19 mouse cellular contexts compared by ENCODE assay signal in genomic region chr3:149445991-149446564, GRCm38 (mm10).
DNase-seq lines count a peak whose midpoint lies in the region; ATAC-seq and TF ChIP-seq lines count a peak whose summit lies in the region.
"Had no signal": no experiment of that assay in that cellular context is flagged by ENCODE, and none has a peak within 500 bp of the region (broad histone marks: within the 10 kb centered on the region; RNA-seq: fewer than 3 reads in every experiment).

No protein-coding gene starts in this region.

- no peak for TF ChIP-seq CTCF in kidney, postnatal 0 days (IDR thresholded peaks at IDR 0.05; ENCODE audit: low read depth)
- TF ChIP-seq CTCF in liver, postnatal 0 days (IDR thresholded peaks at IDR 0.05; ENCODE audit: low read depth) = no peak

- no peak overlapping the region for H3K4me3 ChIP-seq in kidney, postnatal 0 days (replicated peaks; ENCODE audit: low read depth, low read length)
- H3K4me3 ChIP-seq in liver, postnatal 0 days (ENCODE audit: low read depth, low read length) = no peak overlapping the region
- H3K4me3 ChIP-seq in intestine, embryonic 16.5 days (ENCODE audit: low read length) = no peak overlapping the region
- H3K4me3 ChIP-seq: neural tube, embryonic 12.5 days had no signal

- ATAC-seq in kidney, postnatal 0 days (replicated peaks; ENCODE audit: low FRiP score, low read depth) = no peak
- no peak for ATAC-seq in liver, postnatal 0 days
- ATAC-seq in intestine, embryonic 16.5 days = no peak
- ATAC-seq: activated CD4-positive, CD25-positive, alpha-beta regulatory T cell, adult 4 months had no signal

- H3K27me3 ChIP-seq in kidney, postnatal 0 days (ENCODE audit: insufficient read depth, low read length) = no peaks in the 10 kb centered on the region
- no peaks in the 10 kb centered on the region for H3K27me3 ChIP-seq in liver, postnatal 0 days (ENCODE audit: insufficient read depth, low read length)
- H3K27me3 ChIP-seq in intestine, embryonic 16.5 days (replicated peaks; ENCODE audit: control insufficient read depth, insufficient read depth, low read length) = no peaks in the 10 kb centered on the region
- H3K27me3 ChIP-seq: embryonic facial prominence, embryonic 15.5 days; heart, embryonic 12.5 days; liver, embryonic 15.5 days; neural tube, embryonic 12.5 days had no signal

- H3K27ac ChIP-seq in kidney, postnatal 0 days = no peak overlapping the region
- H3K27ac ChIP-seq in liver, postnatal 0 days (ENCODE audit: low read depth) = no peak overlapping the region
- H3K27ac ChIP-seq in intestine, embryonic 16.5 days (ENCODE audit: low read length) = no peak overlapping the region
- H3K27ac ChIP-seq: embryonic facial prominence, embryonic 15.5 days; hindbrain, embryonic 10.5 days; liver, embryonic 15.5 days; midbrain, embryonic 13.5 days; neural tube, embryonic 12.5 days had no signal

- no peaks in the 10 kb centered on the region for H3K4me1 ChIP-seq in kidney, postnatal 0 days (replicated peaks; ENCODE audit: insufficient read depth, low read length)
- H3K4me1 ChIP-seq in liver, postnatal 0 days (ENCODE audit: insufficient read depth) = no peaks in the 10 kb centered on the region
- peaks cover 7% of the 10 kb centered on the region for H3K4me1 ChIP-seq in intestine, embryonic 16.5 days (ENCODE audit: control insufficient read depth, insufficient read depth, low read length)
- H3K4me1 ChIP-seq: heart, embryonic 12.5 days; liver, embryonic 15.5 days had no signal

- H3K9me3 ChIP-seq in kidney, postnatal 0 days (replicated peaks; ENCODE audit: low read length) = no peaks in the 10 kb centered on the region
- no peaks in the 10 kb centered on the region for H3K9me3 ChIP-seq in liver, postnatal 0 days (ENCODE audit: low read length)
- H3K9me3 ChIP-seq in intestine, embryonic 16.5 days (ENCODE audit: control insufficient read depth, low read length) = no peaks in the 10 kb centered on the region
- H3K9me3 ChIP-seq: embryonic facial prominence, embryonic 15.5 days; forebrain, embryonic 15.5 days; heart, embryonic 12.5 days; hindbrain, embryonic 10.5 days; liver, embryonic 15.5 days; midbrain, embryonic 13.5 days; neural tube, embryonic 12.5 days had no signal

- 47% methylated on average over 6 of the region's 6 CpGs for WGBS in kidney, postnatal 0 days
- 58% methylated on average over 6 of the region's 6 CpGs for WGBS in liver, postnatal 0 days (ENCODE audit: insufficient replicate concordance)
- 65% methylated on average over 6 of the region's 6 CpGs for WGBS in intestine, embryonic 16.5 days

- peak; percentile 81 for DNase-seq in kidney, postnatal 0 days (ENCODE audit: low spot score)
- DNase-seq in kidney, postnatal 25 days = no peak
- peak; percentile 59 for DNase-seq in retina, postnatal 1 day
- DNase-seq in retina, embryonic 14.5 days (ENCODE audit: low spot score) = no peak
- no peak for DNase-seq in liver, postnatal 0 days
- no peak for DNase-seq in thymus, postnatal 25 days
- DNase-seq: adrenal gland, adult 8-10 months; gastrocnemius, postnatal 25 days; kidney, adult 11 months; thymus, postnatal 14 days had no signal

- no peaks in the 10 kb centered on the region for H3K36me3 ChIP-seq in kidney, postnatal 0 days (ENCODE audit: insufficient read depth, low read length)
- no peaks in the 10 kb centered on the region for H3K36me3 ChIP-seq in liver, postnatal 0 days (replicated peaks; ENCODE audit: insufficient read depth, low read length)
- no peaks in the 10 kb centered on the region for H3K36me3 ChIP-seq in intestine, embryonic 16.5 days (ENCODE audit: control insufficient read depth, insufficient read depth, low read length)
- H3K36me3 ChIP-seq: embryonic facial prominence, embryonic 15.5 days; forebrain, embryonic 15.5 days; heart, embryonic 12.5 days; hindbrain, embryonic 10.5 days; liver, embryonic 15.5 days; midbrain, embryonic 13.5 days; neural tube, embryonic 12.5 days had no signal

- TF ChIP-seq EP300 in liver, postnatal 0 days (IDR thresholded peaks at IDR 0.05; ENCODE audit: low read depth) = 0 out of 2 replicates have a peak, but pooled peaks have one; percentile 41

- no peak overlapping the region for H3K4me2 ChIP-seq in kidney, postnatal 0 days (ENCODE audit: low read length)
- no peak overlapping the region for H3K4me2 ChIP-seq in liver, postnatal 0 days (ENCODE audit: low read depth, low read length)
- H3K4me2 ChIP-seq in intestine, embryonic 16.5 days (ENCODE audit: low read depth, low read length) = no peak overlapping the region

- H3K9ac ChIP-seq in kidney, postnatal 0 days (ENCODE audit: low read depth, low read length) = no peak overlapping the region
- no peak overlapping the region for H3K9ac ChIP-seq in liver, postnatal 0 days (replicated peaks)
- H3K9ac ChIP-seq in intestine, embryonic 16.5 days (ENCODE audit: low read depth, low read length) = no peak overlapping the region
- H3K9ac ChIP-seq: embryonic facial prominence, embryonic 15.5 days; heart, embryonic 12.5 days; liver, embryonic 15.5 days had no signal

Comparison
In these comparisons a context has a peak if more than half of its experiments do, and no peak if none do; other contexts are left out.
1. DNase-seq: peak in kidney, postnatal 0 days (single experiment) and retina, postnatal 1 day (single experiment); none in kidney, postnatal 25 days (0 of 2), retina, embryonic 14.5 days (single experiment), liver, postnatal 0 days (single experiment) and thymus, postnatal 25 days (single experiment).